Mouse (Mus musculus): ENCODE data around the gene Cel. TPM values are rescaled to one million over a fixed set of nuclear protein-coding genes. Genes with fewer than 3 reads are reported as not detected.

Cel gene
- total and polyA plus RNA-seq, 3 experiments, result not detected

DNA sequence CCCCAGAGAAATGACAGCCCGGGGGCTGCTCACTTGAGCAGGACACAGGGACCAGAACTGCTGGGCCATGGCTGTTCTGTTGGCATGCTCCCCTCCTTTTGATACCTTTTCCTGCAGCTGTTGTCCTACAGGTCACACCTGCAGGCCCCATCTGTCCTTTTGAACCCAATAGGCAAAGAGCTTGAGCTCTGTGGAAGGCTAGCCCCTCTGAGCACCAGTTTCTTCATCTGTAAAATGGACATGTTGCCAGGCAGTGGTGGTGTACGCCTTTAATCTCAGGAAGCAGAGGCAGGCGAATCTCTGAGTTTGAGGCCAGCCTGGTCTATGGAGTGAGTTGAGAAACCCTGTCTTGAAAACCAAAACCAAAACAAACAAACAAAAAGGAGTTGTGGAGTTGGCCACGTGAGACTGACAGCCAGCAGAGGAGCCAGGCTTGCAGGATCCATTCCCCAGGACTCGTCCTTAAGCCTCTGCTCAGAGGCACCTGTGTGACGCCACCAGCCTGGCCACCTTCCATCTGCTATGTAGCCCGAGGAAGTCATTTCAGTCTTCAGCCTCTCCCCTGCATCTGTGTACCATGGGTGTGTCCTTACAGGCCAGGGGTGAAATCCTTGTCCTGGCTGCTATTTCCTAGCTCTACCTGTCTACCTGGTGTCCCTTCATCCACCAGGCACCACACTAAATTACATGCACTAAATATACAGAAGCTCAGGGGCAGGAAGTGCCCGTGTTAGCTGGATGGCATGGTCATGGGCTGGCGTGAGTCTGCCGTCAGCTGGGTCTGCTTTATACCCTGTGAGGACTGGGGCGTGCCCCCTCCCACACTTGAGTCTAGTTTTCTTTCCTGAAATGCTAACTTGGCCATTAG, 26.2 kb downstream of the Cel start:
- TF ChIP-seq USF1 (IDR thresholded peaks at IDR 0.05; ENCODE audit: low read depth, low read length) (no peak), NRF1 (IDR thresholded peaks at IDR 0.05; ENCODE audit: insufficient read depth, low read depth, low read length, poor library complexity, severe bottlenecking) (no peak), MYC (IDR thresholded peaks at IDR 0.05; ENCODE audit: low read depth, low read length) (no peak), EP300 (IDR thresholded peaks at IDR 0.05; ENCODE audit: low read depth in 1 of 2, low read length in 2 of 2) (no peak)
- no peak overlapping the region for H3K4me3 ChIP-seq (ENCODE audit: control insufficient read depth in 1 of 2, insufficient read depth in 1 of 2, low read depth in 2 of 2, low read length in 2 of 2)
- no peaks in the 10 kb centered on the region; a peak in 1 of 4 replicates for H3K4me1 ChIP-seq (ENCODE audit: control insufficient read depth in 1 of 2, insufficient read depth in 2 of 2, low read length in 2 of 2)
- H3K9me3 ChIP-seq (replicated peaks; ENCODE audit: insufficient read depth, low read length), result no peaks in the 10 kb centered on the region
- no peaks in the 10 kb centered on the region for H3K79me2 ChIP-seq (ENCODE audit: control insufficient read depth, insufficient read depth, low read length, poor library complexity)
- no peaks in the 10 kb centered on the region for H3K27me3 ChIP-seq (ENCODE audit: control insufficient read depth in 1 of 2, insufficient read depth in 2 of 2, low read length in 2 of 2)
- no peak overlapping the region for H3K9ac ChIP-seq (ENCODE audit: control insufficient read depth, low read depth, low read length, poor library complexity, severe bottlenecking)
- DNase-seq (ENCODE audit: low read depth, low spot score), result no peak
- H3K27ac ChIP-seq (ENCODE audit: control insufficient read depth, low read depth, low read length), result no peak overlapping the region
- H3K36me3 ChIP-seq (ENCODE audit: control insufficient read depth in 1 of 2, insufficient read depth in 2 of 2, low read length in 2 of 2), result no peaks in the 10 kb centered on the region

DNA sequence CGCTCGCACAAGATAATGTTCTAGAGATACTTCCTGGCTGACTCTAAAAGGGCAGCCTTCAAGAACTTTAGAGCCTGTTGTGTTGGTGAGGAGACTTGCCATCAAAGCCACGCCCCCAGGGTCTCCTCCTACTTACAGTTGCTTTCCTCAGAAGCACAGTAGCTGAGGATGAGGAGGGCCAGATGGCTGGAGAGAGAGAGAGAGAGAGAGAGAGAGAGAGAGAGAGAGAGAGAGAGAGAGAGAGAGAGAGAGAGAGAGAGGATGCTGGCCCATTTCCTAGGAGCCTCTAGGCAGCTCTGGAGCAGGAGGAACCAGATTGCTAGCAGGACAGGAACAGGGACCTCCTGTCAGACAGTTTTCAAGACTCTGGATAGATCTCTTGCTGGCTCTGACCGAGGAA, 27.0 kb downstream of the Cel start:
- no peak for DNase-seq (ENCODE audit: low read depth, low spot score)
- Histone ChIP-seq H3K9me3 (replicated peaks; ENCODE audit: insufficient read depth, low read length) (no peaks in the 10 kb centered on the region), H3K79me2 (ENCODE audit: control insufficient read depth, insufficient read depth, low read length, poor library complexity) (no peaks in the 10 kb centered on the region), H3K27ac (ENCODE audit: control insufficient read depth, low read depth, low read length) (no peak overlapping the region), H3K4me3 (ENCODE audit: control insufficient read depth in 1 of 2, insufficient read depth in 1 of 2, low read depth in 2 of 2, low read length in 2 of 2) (no peak overlapping the region), H3K4me1 (ENCODE audit: control insufficient read depth in 1 of 2, insufficient read depth in 2 of 2, low read length in 2 of 2) (no peaks in the 10 kb centered on the region; a peak in 1 of 4 replicates), H3K9ac (ENCODE audit: control insufficient read depth, low read depth, low read length, poor library complexity, severe bottlenecking) (no peak overlapping the region), H3K27me3 (ENCODE audit: control insufficient read depth in 1 of 2, insufficient read depth in 2 of 2, low read length in 2 of 2) (no peaks in the 10 kb centered on the region), H3K36me3 (ENCODE audit: control insufficient read depth in 1 of 2, insufficient read depth in 2 of 2, low read length in 2 of 2) (no peaks in the 10 kb centered on the region)
- no peak for TF ChIP-seq GABPA (IDR thresholded peaks at IDR 0.05; ENCODE audit: low read depth, low read length)
- TF ChIP-seq MAFK (IDR thresholded peaks at IDR 0.05; ENCODE audit: borderline replicate concordance, low read depth, low read length), result no peak
- TF ChIP-seq USF1 (IDR thresholded peaks at IDR 0.05; ENCODE audit: low read depth, low read length), result no peak

DNA sequence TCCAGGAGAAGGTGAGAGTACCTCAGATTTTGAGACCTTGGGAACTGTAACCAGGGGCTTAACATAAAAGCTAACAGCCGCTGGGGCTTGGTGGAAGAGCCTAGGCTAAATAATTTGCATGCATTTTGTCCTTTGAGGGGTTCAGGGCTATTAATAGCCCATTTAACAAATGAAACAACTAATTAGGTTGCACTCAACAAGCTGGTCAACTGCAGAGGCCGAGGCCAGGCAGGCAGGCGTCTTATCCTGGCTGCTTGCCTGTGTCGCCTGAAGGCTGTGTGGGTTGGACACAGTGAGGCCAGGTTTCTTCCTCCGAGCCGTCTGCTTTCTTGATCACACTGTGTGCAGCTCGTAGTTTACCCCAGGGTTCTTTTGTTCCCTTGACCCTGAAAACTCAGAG, 27.6 kb downstream of the Cel start:
- Histone ChIP-seq H3K4me3 (ENCODE audit: control insufficient read depth in 1 of 2, insufficient read depth in 1 of 2, low read depth in 2 of 2, low read length in 2 of 2) (no peak overlapping the region), H3K9ac (ENCODE audit: control insufficient read depth, low read depth, low read length, poor library complexity, severe bottlenecking) (no peak overlapping the region), H3K4me1 (ENCODE audit: control insufficient read depth in 1 of 2, insufficient read depth in 2 of 2, low read length in 2 of 2) (no peaks in the 10 kb centered on the region; a peak in 1 of 4 replicates), H3K27me3 (ENCODE audit: control insufficient read depth in 1 of 2, insufficient read depth in 2 of 2, low read length in 2 of 2) (no peaks in the 10 kb centered on the region), H3K27ac (ENCODE audit: control insufficient read depth, low read depth, low read length) (no peak overlapping the region), H3K9me3 (replicated peaks; ENCODE audit: insufficient read depth, low read length) (no peaks in the 10 kb centered on the region), H3K36me3 (ENCODE audit: control insufficient read depth in 1 of 2, insufficient read depth in 2 of 2, low read length in 2 of 2) (no peaks in the 10 kb centered on the region), H3K79me2 (ENCODE audit: control insufficient read depth, insufficient read depth, low read length, poor library complexity) (no peaks in the 10 kb centered on the region)
- no peak for TF ChIP-seq MAZ (IDR thresholded peaks at IDR 0.05; ENCODE audit: low read depth, low read length)
- no peak for DNase-seq (ENCODE audit: low read depth, low spot score)

DNA sequence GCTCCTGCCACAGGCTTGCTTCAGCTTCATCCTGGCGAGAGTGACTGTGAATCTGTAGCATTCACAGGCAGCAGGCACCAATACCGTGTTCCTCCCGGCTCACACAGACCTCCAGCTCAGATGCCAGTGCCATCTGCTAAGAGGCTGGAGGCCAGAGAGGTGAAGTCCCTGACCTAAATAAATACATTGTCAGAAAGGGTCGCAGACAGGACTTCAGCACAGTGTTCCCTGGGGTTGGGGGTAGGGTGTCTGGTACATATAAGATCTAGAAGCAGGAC, 28.0 kb downstream of the Cel start:
- Histone ChIP-seq H3K9ac (ENCODE audit: control insufficient read depth, low read depth, low read length, poor library complexity, severe bottlenecking) (no peak overlapping the region), H3K36me3 (ENCODE audit: control insufficient read depth in 1 of 2, insufficient read depth in 2 of 2, low read length in 2 of 2) (no peaks in the 10 kb centered on the region), H3K27ac (ENCODE audit: control insufficient read depth, low read depth, low read length) (no peak overlapping the region), H3K27me3 (ENCODE audit: control insufficient read depth in 1 of 2, insufficient read depth in 2 of 2, low read length in 2 of 2) (no peaks in the 10 kb centered on the region), H3K9me3 (replicated peaks; ENCODE audit: insufficient read depth, low read length) (no peaks in the 10 kb centered on the region), H3K4me3 (ENCODE audit: control insufficient read depth in 1 of 2, insufficient read depth in 1 of 2, low read depth in 2 of 2, low read length in 2 of 2) (no peak overlapping the region), H3K4me1 (ENCODE audit: control insufficient read depth in 1 of 2, insufficient read depth in 2 of 2, low read length in 2 of 2) (no peaks in the 10 kb centered on the region; a peak in 1 of 4 replicates), H3K79me2 (ENCODE audit: control insufficient read depth, insufficient read depth, low read length, poor library complexity) (no peaks in the 10 kb centered on the region)
- DNase-seq (ENCODE audit: low read depth, low spot score), result no peak
- no peak for TF ChIP-seq ZC3H11A (IDR thresholded peaks at IDR 0.05; ENCODE audit: low read depth, low read length)
- TF ChIP-seq MXI1 (IDR thresholded peaks at IDR 0.05; ENCODE audit: low read depth, low read length), result no peak
- TF ChIP-seq EP300 (IDR thresholded peaks at IDR 0.05; ENCODE audit: low read depth in 1 of 2, low read length in 2 of 2), result no peak
- TF ChIP-seq ELF1 (IDR thresholded peaks at IDR 0.05; ENCODE audit: low read depth, low read length), result no peak
- TF ChIP-seq ETS1 (IDR thresholded peaks at IDR 0.05; ENCODE audit: low read depth, low read length), result no peak
- TF ChIP-seq E2F4 (IDR thresholded peaks at IDR 0.05; ENCODE audit: borderline replicate concordance, low read depth, low read length), result no peak
- TF ChIP-seq CTCF (IDR thresholded peaks at IDR 0.05 in 2 of 3, conservative IDR thresholded peaks at IDR 0.05 in 1 of 3; ENCODE audit: control insufficient read depth in 1 of 3, insufficient read depth in 1 of 3, low read depth in 2 of 3, low read length in 3 of 3, poor library complexity in 1 of 3, severe bottlenecking in 1 of 3), result no peak
